Mouse (Mus musculus) c-Kit-positive CD71-positive TER-119-negative erythroid progenitor cells, embryonic 14.5 days (primary cell): ENCODE measurements around the gene Denr.

ENCODE experiments used
- DNase-seq: peaks from one replicate; pipeline ENCODE4 v3.0.0-alpha.2; 2013; ENCODE audit warnings: low read depth

Gene Denr

GRCm38 (mm10) chr5:123906976-123907630 lies at the start of gene Denr:
Gene Denr (plus strand): TSS chr5:123907175.
- peak; percentile 96 for DNase-seq

GRCm38 (mm10) chr5:123858798-123859197 lies 48.2 kb upstream of the Denr start:
- DNase-seq = no peak

- DNase-seq = no peak
Measured at GRCm38 (mm10) chr5:123862374-123863350, 44.3 kb upstream of the Denr start.

GRCm38 (mm10) chr5:123863934-123864333 lies 43.0 kb upstream of the Denr start:
- no peak for DNase-seq

- DNase-seq = no peak
Measured at GRCm38 (mm10) chr5:123865365-123865764, 41.6 kb upstream of the Denr start, which contains the start of gene Hcar2. Gene Hcar2 (minus strand): TSS chr5:123865499.

- no peak for DNase-seq
Measured at GRCm38 (mm10) chr5:123866457-123866856, 40.5 kb upstream of the Denr start.

- no peak for DNase-seq
Measured at GRCm38 (mm10) chr5:123869615-123870014, 37.4 kb upstream of the Denr start.

GRCm38 (mm10) chr5:123874177-123874576 lies 32.8 kb upstream of the Denr start:
- DNase-seq = no peak

GRCm38 (mm10) chr5:123878056-123878455 lies 28.9 kb upstream of the Denr start:
- no peak for DNase-seq

GRCm38 (mm10) chr5:123879928-123880327 lies 27.0 kb upstream of the Denr start, which contains the start of gene Hcar1:
Gene Hcar1 (minus strand): TSS chr5:123880020.
- no peak for DNase-seq

GRCm38 (mm10) chr5:123880778-123881177 lies 26.2 kb upstream of the Denr start:
- no peak for DNase-seq

GRCm38 (mm10) chr5:123883891-123884290 lies 23.1 kb upstream of the Denr start:
- no peak for DNase-seq

- no peak for DNase-seq
Measured at GRCm38 (mm10) chr5:123884332-123884731, 22.6 kb upstream of the Denr start.

GRCm38 (mm10) chr5:123886365-123886764 lies 20.6 kb upstream of the Denr start:
- no peak for DNase-seq

- DNase-seq = no peak
Measured at GRCm38 (mm10) chr5:123890312-123890711, 16.7 kb upstream of the Denr start.

GRCm38 (mm10) chr5:123890987-123891386 lies 16.0 kb upstream of the Denr start:
- DNase-seq = no peak

GRCm38 (mm10) chr5:123891669-123892068 lies 15.3 kb upstream of the Denr start:
- DNase-seq = peak; percentile 45

GRCm38 (mm10) chr5:123893520-123893919 lies 13.5 kb upstream of the Denr start:
- no peak for DNase-seq

GRCm38 (mm10) chr5:123896395-123896794 lies 10.6 kb upstream of the Denr start:
- no peak for DNase-seq

- DNase-seq = no peak
Measured at GRCm38 (mm10) chr5:123897352-123897751, 9.6 kb upstream of the Denr start.

GRCm38 (mm10) chr5:123904059-123904672 lies 2.8 kb upstream of the Denr start:
- DNase-seq = no peak

- DNase-seq = no peak
Measured at GRCm38 (mm10) chr5:123906146-123906975, 614 bp upstream of the Denr start.
